ENCODE assay signal across 24 mouse cellular contexts in the genomic region with DNA sequence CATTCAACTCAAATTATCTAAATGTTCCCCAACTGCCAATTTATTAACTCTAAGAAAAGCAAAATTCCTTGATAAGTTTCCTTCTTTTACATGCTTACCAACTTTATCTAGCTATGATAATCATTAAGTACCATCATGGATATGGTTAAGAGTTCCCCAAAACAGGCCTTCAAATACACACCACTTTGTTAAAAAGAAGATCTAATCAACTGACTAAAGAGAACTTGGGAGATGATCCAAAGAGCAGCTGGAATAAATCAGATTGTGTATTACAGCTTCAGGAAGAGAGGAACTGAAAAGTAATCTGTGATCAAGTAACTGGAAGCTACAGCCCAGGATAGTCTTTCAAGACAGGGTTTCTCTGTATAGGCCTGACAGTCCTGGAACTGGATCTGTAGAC.
"Had no signal": no experiment of that assay in that cellular context is flagged by ENCODE, and none has a peak within 500 bp of the region (broad histone marks: within the 10 kb centered on the region; RNA-seq: fewer than 3 reads in every experiment).

No protein-coding gene starts in this region.

- H3K9ac ChIP-seq: heart, embryonic 13.5 days; heart, embryonic 15.5 days; hindbrain, embryonic 13.5 days; hindbrain, embryonic 15.5 days; limb, embryonic 13.5 days; limb, embryonic 15.5 days; liver, embryonic 12.5 days; liver, embryonic 14.5 days had no signal

- H3K36me3 ChIP-seq: hindbrain, embryonic 13.5 days; limb, embryonic 15.5 days had no signal

- H3K4me2 ChIP-seq: heart, embryonic 13.5 days; heart, embryonic 15.5 days; hindbrain, embryonic 13.5 days; hindbrain, embryonic 15.5 days; limb, embryonic 13.5 days; limb, embryonic 15.5 days; liver, embryonic 12.5 days had no signal

- H3K27ac ChIP-seq: heart, adult 2 months; heart, embryonic 10.5 days; heart, embryonic 13.5 days; heart, embryonic 15.5 days; hindbrain, embryonic 13.5 days; hindbrain, embryonic 15.5 days; hindbrain, postnatal 0 days; limb, embryonic 13.5 days; limb, embryonic 15.5 days; liver, embryonic 12.5 days; liver, embryonic 14.5 days had no signal

- H3K27me3 ChIP-seq: heart, embryonic 13.5 days; heart, embryonic 15.5 days; hindbrain, embryonic 13.5 days; hindbrain, embryonic 15.5 days; limb, embryonic 13.5 days; limb, embryonic 15.5 days; liver, embryonic 12.5 days had no signal

- ATAC-seq: hindbrain, postnatal 0 days; intestine, embryonic 16.5 days; liver, embryonic 12.5 days had no signal

- H3K9me3 ChIP-seq: heart, embryonic 10.5 days; heart, embryonic 13.5 days; heart, embryonic 15.5 days; hindbrain, embryonic 13.5 days; hindbrain, embryonic 15.5 days; limb, embryonic 13.5 days; limb, embryonic 15.5 days; liver, embryonic 12.5 days had no signal

- H3K4me3 ChIP-seq: heart, adult 2 months; heart, embryonic 10.5 days; heart, embryonic 13.5 days; heart, embryonic 15.5 days; hindbrain, embryonic 13.5 days; hindbrain, embryonic 15.5 days; limb, embryonic 13.5 days; limb, embryonic 15.5 days; liver, embryonic 12.5 days had no signal

- DNase-seq: gastrocnemius, postnatal 10 days; gastrocnemius, postnatal 25 days; heart, adult 11 months; heart, adult 2 months; heart, postnatal 14 days; heart, postnatal 36 days; kidney, adult 11 months; kidney, adult 8-10 months; kidney, postnatal 14 days; kidney, postnatal 36 days; layer of hippocampus, adult 9-11 months; layer of hippocampus, postnatal 36 days; left cerebral cortex, postnatal 4 days had no signal
